Mouse (Mus musculus) cerebellum, postnatal 10 days (tissue): ENCODE results near the gene Spic.
"Not testable (repeated sequence)": the region's sequence is repeated elsewhere in the genome, so short reads cannot be mapped to it uniquely, and the experiment has no call there.

Source experiments
- DNase-seq, 2 experiments: peaks; one replicate each; pipeline ENCODE4 v3.0.0; 2021; ENCODE audit warnings: mixed read lengths in 2 of 2

Gene Spic

GRCm38 (mm10) chr10:88684925-88685324, at the start of gene Spic:
Gene Spic (minus strand): TSS chr10:88685015.
- no peak for DNase-seq

GRCm38 (mm10) chr10:88732309-88732622, 47.5 kb upstream of the Spic start:
- DNase-seq = no peak

GRCm38 (mm10) chr10:88731496-88732308, 46.9 kb upstream of the Spic start:
- no peak for DNase-seq

- DNase-seq = peak; percentile 97 to 98
These were observed 46.0 kb upstream of the Spic start, which contains the start of gene Arl1 for GRCm38 (mm10) chr10:88730571-88731495. Gene Arl1 (plus strand): TSS chr10:88730858.

GRCm38 (mm10) chr10:88728166-88728565, 43.4 kb upstream of the Spic start:
- DNase-seq = no peak

GRCm38 (mm10) chr10:88727128-88727527, 42.3 kb upstream of the Spic start:
- peak; percentile 58 to 66 for DNase-seq

GRCm38 (mm10) chr10:88725343-88725742, 40.5 kb upstream of the Spic start:
- DNase-seq = peak; percentile 48 to 55

- DNase-seq = no peak
These were observed 34.8 kb upstream of the Spic start for GRCm38 (mm10) chr10:88719618-88720017.

GRCm38 (mm10) chr10:88717756-88718025, 32.9 kb upstream of the Spic start:
- DNase-seq = no peak

- DNase-seq = no peak
These were observed 32.4 kb upstream of the Spic start for GRCm38 (mm10) chr10:88716986-88717755.

- no peak for DNase-seq
These were observed 30.8 kb upstream of the Spic start for GRCm38 (mm10) chr10:88715621-88716020.

- no peak for DNase-seq
These were observed 29.9 kb upstream of the Spic start for GRCm38 (mm10) chr10:88714744-88715143.

GRCm38 (mm10) chr10:88712359-88712758, 27.5 kb upstream of the Spic start:
- no peak for DNase-seq

- DNase-seq = peak; percentile 5 to 19
These were observed 24.1 kb upstream of the Spic start for GRCm38 (mm10) chr10:88708671-88709523.

- no peak for DNase-seq
These were observed 16.1 kb upstream of the Spic start for GRCm38 (mm10) chr10:88700938-88701337.

- no peak for DNase-seq
These were observed 1.8 kb downstream of the Spic start for GRCm38 (mm10) chr10:88682904-88683563.

- no peak for DNase-seq
These were observed 12.0 kb downstream of the Spic start for GRCm38 (mm10) chr10:88672825-88673224.

GRCm38 (mm10) chr10:88672123-88672522, 12.7 kb downstream of the Spic start:
- no peak for DNase-seq

- DNase-seq = peak; percentile 48 to 63
These were observed 15.1 kb downstream of the Spic start for GRCm38 (mm10) chr10:88669719-88670118.

GRCm38 (mm10) chr10:88663856-88664255, 21.0 kb downstream of the Spic start:
- DNase-seq = not testable (repeated sequence)

GRCm38 (mm10) chr10:88658918-88659317, 25.9 kb downstream of the Spic start:
- DNase-seq = no peak

GRCm38 (mm10) chr10:88645448-88645847, 39.4 kb downstream of the Spic start:
- no peak for DNase-seq
